Mouse (Mus musculus) natural killer cell, adult 2 months (primary cell): ENCODE results near the gene Prss53.
"Not testable (repeated sequence)": the region's sequence is repeated elsewhere in the genome, so short reads cannot be mapped to it uniquely, and the experiment has no call there.

ENCODE experiments used
- DNase-seq, 2 experiments: peaks; one replicate each; pipeline ENCODE4 v3.0.0; 2022; ENCODE audit warnings: low spot score in 2 of 2

The Prss53 gene

GRCm38 (mm10) chr7:127912190-127912871 is 21.6 kb upstream of the Prss53 start, which contains the start of gene Kat8:
Gene Kat8, plus strand, starts transcription at chr7:127912516.
- peak; percentile 84 to 86 for DNase-seq

- no peak for DNase-seq
Observed at GRCm38 (mm10) chr7:127908656-127909055, 17.9 kb upstream of the Prss53 start.

GRCm38 (mm10) chr7:127907939-127908338 is 17.2 kb upstream of the Prss53 start:
- no peak for DNase-seq

GRCm38 (mm10) chr7:127903971-127904796 is 13.4 kb upstream of the Prss53 start, which contains the start of gene Bckdk:
Gene Bckdk, plus strand, starts transcription at chr7:127904082.
- peak; percentile 34 to 59 for DNase-seq

GRCm38 (mm10) chr7:127901772-127902171 is 11.0 kb upstream of the Prss53 start:
- no peak for DNase-seq

- DNase-seq, result no peak
Observed at GRCm38 (mm10) chr7:127899997-127900396, 9.2 kb upstream of the Prss53 start.

- DNase-seq, result peak in 1 of 2 experiments; percentile 38
Observed at GRCm38 (mm10) chr7:127898179-127898956, 7.6 kb upstream of the Prss53 start.

GRCm38 (mm10) chr7:127897542-127897941 is 6.8 kb upstream of the Prss53 start:
- no peak for DNase-seq

- DNase-seq, result peak; percentile 55 to 75
Observed at GRCm38 (mm10) chr7:127896384-127896783, 5.6 kb upstream of the Prss53 start.

- not testable (repeated sequence) for DNase-seq
Observed at GRCm38 (mm10) chr7:127895891-127896290, 5.1 kb upstream of the Prss53 start.

GRCm38 (mm10) chr7:127895442-127895841 is 4.7 kb upstream of the Prss53 start, which contains the start of the genes Gm21974 and Vkorc1:
Gene Gm21974, minus strand, starts transcription at chr7:127895454.
Gene Vkorc1, minus strand, starts transcription at chr7:127895617.
- DNase-seq, result peak; percentile 73 to 84

- DNase-seq, result no peak
Observed at GRCm38 (mm10) chr7:127894480-127894879, 3.7 kb upstream of the Prss53 start.

- no peak for DNase-seq
Observed at GRCm38 (mm10) chr7:127888821-127889220, 1.9 kb downstream of the Prss53 start.

- DNase-seq, result no peak
Observed at GRCm38 (mm10) chr7:127887781-127888180, 3.0 kb downstream of the Prss53 start.

GRCm38 (mm10) chr7:127887191-127887590 is 3.6 kb downstream of the Prss53 start:
- DNase-seq, result no peak

GRCm38 (mm10) chr7:127886551-127886950 is 4.2 kb downstream of the Prss53 start:
- no peak for DNase-seq

- no peak for DNase-seq
Observed at GRCm38 (mm10) chr7:127885951-127886350, 4.8 kb downstream of the Prss53 start.

GRCm38 (mm10) chr7:127880431-127880830 is 10.3 kb downstream of the Prss53 start:
- DNase-seq, result no peak

GRCm38 (mm10) chr7:127879301-127879700 is 11.5 kb downstream of the Prss53 start:
- DNase-seq, result no peak

GRCm38 (mm10) chr7:127876467-127877348 is 14.1 kb downstream of the Prss53 start, which contains the start of gene Zfp668:
Gene Zfp668, minus strand, starts transcription at chr7:127876828.
- DNase-seq, result peak; percentile 88 to 90

GRCm38 (mm10) chr7:127876041-127876466 is 14.7 kb downstream of the Prss53 start, which contains the start of gene Zfp646:
Gene Zfp646, plus strand, starts transcription at chr7:127876221.
- peak; percentile 62 to 67 for DNase-seq
